Mouse (Mus musculus) left cerebral cortex, adult 6 months (tissue): ENCODE results near the gene Tyrobp. TPM values are rescaled to one million over a fixed set of nuclear protein-coding genes. Genes with fewer than 3 reads are reported as not detected.

Source experiments
- long read RNA-seq, 2 experiments: library from polyadenylated mRNA; unstranded; transcript quantifications; one replicate each; pipeline ENCODE4 v2.0.0; 2019 to 2020
- polyA plus RNA-seq: library from polyadenylated mRNA; unstranded; fragments of <200 nt; fragmentation: Nextera tagmentation; gene quantifications from 2 replicates; pipeline ENCODE4 v1.2.3, GENCODE M21; 2021

Gene Tyrobp
- 109 and 120 TPM in 2 replicates for polyA plus RNA-seq
- long read RNA-seq, experiment 1, transcript Tyrobp-202 (5 exons, 597 nt), result major isoform, 10 of 11 reads
- long read RNA-seq, experiment 1, partial matches to known transcripts, result 1 of 11 reads
- long read RNA-seq, experiment 1, other reads (novel, unspliced or antisense), result 0 of 11 reads
- long read RNA-seq, experiment 2, transcript Tyrobp-202 (5 exons, 597 nt), result major isoform, 52 of 54 reads
- long read RNA-seq, experiment 2, partial matches to known transcripts, result 0 of 54 reads
- long read RNA-seq, experiment 2, other reads (novel, unspliced or antisense), result 1 of 54 reads

DNA sequence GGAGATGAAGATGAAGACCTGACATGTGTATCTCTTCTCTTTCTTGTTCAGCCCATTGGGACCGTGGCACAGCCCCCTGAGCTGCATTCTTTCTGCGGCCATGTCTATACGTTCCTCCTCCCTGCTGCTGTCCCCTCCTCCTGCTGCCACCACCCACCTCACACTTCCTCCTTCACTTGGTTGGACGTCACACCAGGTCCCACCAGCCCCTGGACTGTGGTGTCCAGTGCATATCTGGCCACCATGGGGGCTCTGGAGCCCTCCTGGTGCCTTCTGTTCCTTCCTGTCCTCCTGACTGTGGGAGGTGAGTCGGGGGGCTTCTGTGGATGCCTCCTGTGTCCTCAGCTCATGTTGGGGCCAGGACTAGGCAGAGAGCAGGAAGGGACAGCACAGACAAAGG, at the start of gene Tyrobp:
Gene Tyrobp, plus strand, starts transcription at position 165 of the 400 bp plus-strand sequence.

DNA sequence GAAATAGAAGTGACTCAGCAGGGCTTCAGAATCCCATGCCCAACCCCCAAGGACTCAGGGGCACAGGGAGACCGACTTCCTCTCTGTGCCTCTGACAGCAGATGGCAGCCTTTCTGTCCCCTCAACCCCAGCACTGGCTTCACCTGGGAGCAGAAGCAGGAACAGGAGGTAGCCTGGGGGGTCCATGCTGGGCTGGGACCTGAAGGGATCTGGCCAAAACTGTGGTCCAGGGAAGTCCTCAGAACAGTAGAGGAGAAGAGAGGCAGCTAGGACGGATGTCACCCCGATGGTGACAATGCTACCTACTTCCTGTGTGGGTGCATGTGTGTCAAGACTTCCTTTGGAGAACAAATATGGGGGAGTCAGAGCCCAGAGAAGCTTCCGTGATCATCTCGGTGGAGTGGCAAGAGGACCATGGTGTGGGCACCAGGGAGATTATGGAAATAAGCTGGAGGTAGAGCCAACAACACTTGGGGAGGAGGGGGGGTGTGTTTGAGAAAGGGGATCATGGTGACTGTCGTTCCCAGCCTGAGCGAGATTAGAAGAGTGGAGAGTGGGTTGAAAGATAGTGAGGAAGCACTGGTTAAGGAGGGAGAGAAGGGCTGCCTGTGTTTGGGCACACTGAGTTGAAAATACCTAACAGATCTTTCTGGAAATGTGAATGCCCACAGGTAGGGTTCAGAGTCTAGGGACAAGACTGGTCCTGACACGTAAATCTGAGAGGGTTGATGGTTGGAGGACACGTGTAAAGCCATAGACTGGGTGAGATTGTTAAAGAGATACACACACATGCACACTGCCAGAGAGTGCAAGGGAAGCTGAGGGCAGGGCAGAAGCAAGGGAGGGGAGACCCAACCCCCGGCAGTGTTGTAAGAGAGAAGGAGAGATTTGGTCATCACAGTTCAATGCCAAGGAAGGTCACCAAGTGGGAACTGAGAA, 6.3 kb downstream of the Tyrobp start, which contains the start of gene Hcst:
Gene Hcst, minus strand, starts transcription at position 294 of the 939 bp plus-strand sequence.

DNA sequence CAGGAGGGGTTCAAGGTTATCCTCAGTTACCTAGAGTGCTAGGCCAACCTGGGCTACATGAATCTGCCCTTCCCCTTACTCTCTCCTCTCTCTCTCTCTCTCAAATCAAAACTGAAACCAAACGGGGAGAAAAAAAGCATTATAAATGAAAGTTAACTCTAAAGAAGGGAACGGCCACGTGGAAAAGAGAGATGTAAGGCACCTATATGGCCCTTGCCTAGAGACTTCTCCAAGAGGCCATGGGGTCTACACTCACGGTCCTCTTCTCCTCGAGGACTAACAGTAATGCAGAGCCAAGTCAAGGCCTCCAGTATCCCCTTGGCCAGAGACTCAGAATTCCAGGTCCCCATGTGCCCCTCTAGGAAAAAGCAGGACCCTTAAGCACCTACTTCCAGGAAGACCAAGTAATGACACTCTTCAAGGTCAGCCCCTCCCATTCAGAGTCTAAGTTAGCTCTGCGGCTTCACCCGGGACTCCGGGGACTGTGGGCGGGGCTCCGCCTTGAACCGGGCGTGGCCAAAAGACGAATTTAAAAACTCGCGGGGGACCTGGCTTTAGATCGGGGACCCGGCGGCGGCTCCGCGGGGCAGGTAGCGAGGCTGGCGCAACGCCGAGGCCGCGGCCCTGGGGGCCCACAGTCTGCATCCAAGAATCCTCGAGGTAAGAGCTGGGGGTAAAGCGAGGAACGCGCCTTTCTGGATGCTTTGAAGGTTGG, 7.8 kb downstream of the Tyrobp start, which contains the start of gene Nfkbid:
Gene Nfkbid, plus strand, starts transcription at position 558 of the 715 bp plus-strand sequence.

DNA sequence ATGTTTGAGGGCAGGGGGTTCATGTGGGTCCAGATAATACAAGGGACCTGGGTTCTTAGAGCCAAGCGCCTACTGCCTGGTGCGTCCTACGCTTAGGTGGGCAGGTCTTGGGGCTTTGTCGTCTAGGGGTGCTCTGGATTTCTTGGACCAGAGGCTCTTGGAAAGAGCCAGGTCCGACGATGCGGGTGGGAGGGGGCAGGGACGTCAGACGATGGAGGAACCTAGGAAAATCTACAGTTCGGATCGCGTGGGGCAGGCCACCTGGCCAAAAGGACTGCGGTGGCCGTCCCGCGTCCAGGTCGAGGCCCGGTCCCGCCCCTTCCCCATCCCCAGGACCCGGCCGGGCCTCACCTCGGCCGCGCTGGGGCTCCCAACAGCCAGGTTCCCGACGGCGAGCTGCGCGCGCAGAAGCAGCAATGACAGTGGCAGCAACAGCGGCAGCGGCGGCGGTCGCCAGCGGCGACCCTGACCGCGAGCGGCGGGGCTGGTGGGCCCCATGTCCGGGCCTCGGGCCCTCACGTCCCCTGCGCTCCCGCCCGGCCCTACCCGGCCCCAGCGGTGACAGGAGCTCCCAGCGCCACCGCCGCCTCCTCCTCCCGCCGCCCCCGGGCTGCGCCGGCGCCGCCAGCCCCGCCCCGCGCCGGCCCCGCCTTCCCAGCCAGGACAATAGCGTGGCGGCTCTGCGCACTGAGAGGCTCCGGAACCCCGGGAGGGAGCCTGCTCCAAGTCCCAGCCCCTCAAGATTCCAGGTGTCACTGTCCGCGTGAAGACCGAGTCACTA, 31.6 kb downstream of the Tyrobp start, which contains the start of gene Aplp1:
Gene Aplp1, minus strand, starts transcription at position 565 of the 781 bp plus-strand sequence.

DNA sequence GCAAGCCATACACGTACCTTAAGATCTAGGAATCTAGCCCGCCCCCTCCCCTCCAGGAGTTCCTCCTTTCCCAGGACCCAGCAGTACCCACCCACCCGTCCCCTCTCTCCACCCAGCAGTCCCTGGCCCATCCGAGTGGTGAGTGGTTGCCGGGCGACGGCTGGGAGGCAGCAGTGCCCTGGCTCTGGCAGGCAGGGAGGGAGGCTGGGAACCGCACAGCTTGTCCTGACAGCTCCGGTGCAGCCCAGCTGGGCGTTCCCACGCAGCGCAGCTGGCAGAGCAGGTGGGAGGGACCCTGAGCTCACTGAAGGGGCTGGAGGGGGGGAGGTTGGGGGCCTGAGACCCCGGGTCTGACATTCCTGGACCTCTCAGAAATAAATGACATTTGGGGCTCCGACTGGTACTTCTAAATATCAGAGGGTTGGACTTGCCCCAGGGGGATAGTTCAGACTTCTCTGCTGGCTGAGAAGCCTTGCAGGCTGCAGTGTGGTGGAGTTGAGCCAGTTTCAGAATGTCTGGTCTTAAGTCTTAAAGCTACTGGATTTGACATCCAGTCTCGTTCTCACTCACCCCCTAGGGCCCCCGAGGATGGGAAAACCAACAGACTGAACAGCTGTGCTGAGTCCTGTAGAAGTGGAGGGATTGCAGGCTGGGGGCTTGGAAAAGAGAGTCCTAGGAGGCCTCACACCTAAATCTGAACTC, 44.2 kb downstream of the Tyrobp start, which contains the start of the genes Kirrel2 and Nphs1:
Gene Kirrel2, minus strand, starts transcription at position 62 of the 702 bp plus-strand sequence.
Gene Nphs1, plus strand, starts transcription at position 687 of the 702 bp plus-strand sequence.

Other genes starting within 250 kb of the Tyrobp start
- 3.5 and 6.3 TPM in 2 replicates for gene Zfp146, start 244.0 kb upstream of the Tyrobp start, polyA plus RNA-seq
- 16.1 and 18.0 TPM in 2 replicates for gene Cox7a1, start 229.6 kb upstream of the Tyrobp start, polyA plus RNA-seq
- gene Capns1, start 214.9 kb upstream of the Tyrobp start, polyA plus RNA-seq, result 33.9 and 42.1 TPM in 2 replicates
- 137 and 163 TPM in 2 replicates for gene Polr2i, start 181.8 kb upstream of the Tyrobp start, polyA plus RNA-seq
- gene Tbcb, start 181.5 kb upstream of the Tyrobp start, polyA plus RNA-seq, result 249 and 338 TPM in 2 replicates
- gene Ovol3, start 178.0 kb upstream of the Tyrobp start, polyA plus RNA-seq, result not detected in 2 replicates
- gene Thap8, start 133.7 kb upstream of the Tyrobp start, polyA plus RNA-seq, result 0.15 and 0.24 TPM in 2 replicates
- 0.26 and 0.46 TPM in 2 replicates for gene Wdr62, start 133.3 kb upstream of the Tyrobp start, polyA plus RNA-seq
- gene Clip3, start 122.0 kb upstream of the Tyrobp start, polyA plus RNA-seq, result 112 and 324 TPM in 2 replicates
- gene Alkbh6, start 105.0 kb upstream of the Tyrobp start, polyA plus RNA-seq, result 144 and 154 TPM in 2 replicates
- 0.79 and 1.5 TPM in 2 replicates for gene Syne4, start 99.0 kb upstream of the Tyrobp start, polyA plus RNA-seq
- 4.9 TPM in 1 of 2 replicates, not detected in the other for gene E130208F15Rik, start 92.0 kb upstream of the Tyrobp start, polyA plus RNA-seq
- 22.9 and 31.6 TPM in 2 replicates for gene Sdhaf1, start 89.9 kb upstream of the Tyrobp start, polyA plus RNA-seq
- gene Lrfn3, start 51.0 kb upstream of the Tyrobp start, polyA plus RNA-seq, result 4.3 and 5.7 TPM in 2 replicates
- 3.4 TPM in 2 replicates for gene Hcst, start 6.1 kb downstream of the Tyrobp start, polyA plus RNA-seq
- gene Nfkbid, start 8.0 kb downstream of the Tyrobp start, polyA plus RNA-seq, result 0.63 and 0.77 TPM in 2 replicates
- gene Aplp1, start 31.8 kb downstream of the Tyrobp start, polyA plus RNA-seq, result 261 and 1,018 TPM in 2 replicates
- 2.8 and 3.5 TPM in 2 replicates for gene Kirrel2, start 43.9 kb downstream of the Tyrobp start, polyA plus RNA-seq
- gene Nphs1, start 44.6 kb downstream of the Tyrobp start, polyA plus RNA-seq, result 0.39 and 0.83 TPM in 2 replicates
- gene Prodh2, start 79.9 kb downstream of the Tyrobp start, polyA plus RNA-seq, result not detected in 2 replicates
- gene Arhgap33, start 121.3 kb downstream of the Tyrobp start, polyA plus RNA-seq, result 42.0 and 69.4 TPM in 2 replicates
- 4.9 and 7.6 TPM in 2 replicates for gene Hspb6, start 138.4 kb downstream of the Tyrobp start, polyA plus RNA-seq
- 0.69 and 2.1 TPM in 2 replicates for gene Proser3, start 138.5 kb downstream of the Tyrobp start, polyA plus RNA-seq
- gene Lin37, start 146.1 kb downstream of the Tyrobp start, polyA plus RNA-seq, result 54.8 and 66.6 TPM in 2 replicates
- 108 and 133 TPM in 2 replicates for gene U2af1l4, start 149.5 kb downstream of the Tyrobp start, polyA plus RNA-seq
- gene Gm49396, start 149.6 kb downstream of the Tyrobp start, polyA plus RNA-seq, result 0.67 and 0.75 TPM in 2 replicates
- gene Psenen, start 149.9 kb downstream of the Tyrobp start, polyA plus RNA-seq, result 187 and 210 TPM in 2 replicates
- 0.55 and 1.2 TPM in 2 replicates for gene Igflr1, start 151.7 kb downstream of the Tyrobp start, polyA plus RNA-seq
- gene Kmt2b, start 175.0 kb downstream of the Tyrobp start, polyA plus RNA-seq, result 2.0 and 3.6 TPM in 2 replicates
- 0.36 TPM in 1 of 2 replicates, not detected in the other for gene Zbtb32, start 185.1 kb downstream of the Tyrobp start, polyA plus RNA-seq
- gene Upk1a, start 199.1 kb downstream of the Tyrobp start, polyA plus RNA-seq, result 0.13 and 0.23 TPM in 2 replicates
- gene Cox6b1, start 212.4 kb downstream of the Tyrobp start, polyA plus RNA-seq, result 2,467 and 2,532 TPM in 2 replicates
- gene Etv2, start 222.1 kb downstream of the Tyrobp start, polyA plus RNA-seq, result not detected in 2 replicates
- gene Rbm42, start 236.6 kb downstream of the Tyrobp start, polyA plus RNA-seq, result 112 and 122 TPM in 2 replicates